Mouse (Mus musculus) embryonic facial prominence, embryonic 13.5 days (tissue): ENCODE data around the gene Scyl1. TPM values are rescaled to one million over a fixed set of nuclear protein-coding genes. Genes with fewer than 3 reads are reported as not detected.

Experiments
- ATAC-seq: fragments of 200-750 bp; cut with Nextera tagmentation; 2 replicates; pipeline ENCODE4 v1.8.0; 2017; ENCODE audit warnings: low read depth; ENCODE audit not compliant: insufficient number of reproducible peaks, insufficient read depth, low FRiP score, low TSS enrichment
- H3K27ac ChIP-seq: fragments of 300-500 bp; sonication (generic); 2 replicates; pipeline ENCODE4 v1.5.1; 2015; ENCODE audit warnings: moderate library complexity, mild to moderate bottlenecking, inconsistent platforms
- H3K27me3 ChIP-seq: fragments of 300-500 bp; sonication (generic); 2 replicates; pipeline ENCODE4 v1.6.1; 2015; ENCODE audit warnings: mild to moderate bottlenecking, inconsistent platforms
- H3K36me3 ChIP-seq: fragments of 300-500 bp; sonication (generic); 2 replicates; pipeline ENCODE4 v1.6.1; 2015; ENCODE audit warnings: mild to moderate bottlenecking, inconsistent platforms
- H3K4me1 ChIP-seq: fragments of 300-500 bp; sonication (generic); 2 replicates; pipeline ENCODE4 v1.6.1; 2015; ENCODE audit warnings: inconsistent platforms
- H3K4me2 ChIP-seq: fragments of 300-500 bp; sonication (generic); 2 replicates; pipeline ENCODE4 v1.6.1; 2015; ENCODE audit warnings: moderate library complexity, mild to moderate bottlenecking, inconsistent platforms
- H3K4me3 ChIP-seq: fragments of 300-500 bp; sonication (generic); 2 replicates; pipeline ENCODE4 v1.5.1; 2015; ENCODE audit warnings: mild to moderate bottlenecking, inconsistent platforms
- H3K9ac ChIP-seq: fragments of 300-500 bp; sonication (generic); 2 replicates; pipeline ENCODE4 v1.6.1; 2015; ENCODE audit warnings: mild to moderate bottlenecking, inconsistent platforms
- H3K9me3 ChIP-seq: fragments of 300-500 bp; sonication (generic); 2 replicates; pipeline ENCODE4 v1.6.1; 2016; ENCODE audit warnings: inconsistent platforms
- WGBS: fragments of 180-500 bp; shearing (Covaris S2); methylation state at CpG from one replicate; pipeline ENCODE4 v1.1.7; 2015; ENCODE audit warnings: mixed read lengths; 5-methylcytosine and 5-hydroxymethylcytosine counted together
- polyA plus RNA-seq: library from polyadenylated mRNA; unstranded; fragments of >200 nt; fragmentation: Nextera tagmentation; extraction: Ambion mirVana; gene quantifications from 2 replicates; pipeline ENCODE4 v1.2.1, GENCODE M21; 2015

The Scyl1 gene
- polyA plus RNA-seq, 1 experiment from 2014 or later = 75.3 TPM

GRCm38 (mm10) chr19:5782121-5782520 lies 10.9 kb upstream of the Scyl1 start:
- no peak overlapping the region for H3K4me2 ChIP-seq
- no peak for ATAC-seq
- peaks cover 6% of the 10 kb centered on the region for H3K4me1 ChIP-seq
- H3K9ac ChIP-seq = no peak overlapping the region
- no peak overlapping the region for H3K27ac ChIP-seq
- H3K4me3 ChIP-seq = no peak overlapping the region
- no peaks in the 10 kb centered on the region for H3K27me3 ChIP-seq
- H3K9me3 ChIP-seq = no peaks in the 10 kb centered on the region
- H3K36me3 ChIP-seq = no peaks in the 10 kb centered on the region
- WGBS = 87% methylated on average over 1 of the region's 1 CpGs

GRCm38 (mm10) chr19:5781532-5781931 lies 10.3 kb upstream of the Scyl1 start:
- no peaks in the 10 kb centered on the region for H3K27me3 ChIP-seq
- no peaks in the 10 kb centered on the region for H3K36me3 ChIP-seq
- H3K4me1 ChIP-seq = peaks cover 1% of the 10 kb centered on the region
- no peaks in the 10 kb centered on the region for H3K9me3 ChIP-seq
- ATAC-seq = no peak
- no peak overlapping the region for H3K27ac ChIP-seq
- no peak overlapping the region for H3K4me2 ChIP-seq
- H3K9ac ChIP-seq = no peak overlapping the region
- H3K4me3 ChIP-seq = no peak overlapping the region
- WGBS = 86% methylated on average over 6 of the region's 6 CpGs

GRCm38 (mm10) chr19:5780203-5780602 lies 9.0 kb upstream of the Scyl1 start:
- WGBS = 61% methylated on average over 7 of the region's 7 CpGs
- H3K9ac ChIP-seq = no peak overlapping the region
- ATAC-seq = no peak
- no peak overlapping the region for H3K4me2 ChIP-seq
- H3K27ac ChIP-seq = no peak overlapping the region
- H3K4me3 ChIP-seq = no peak overlapping the region
- H3K9me3 ChIP-seq = no peaks in the 10 kb centered on the region
- H3K27me3 ChIP-seq = no peaks in the 10 kb centered on the region
- H3K4me1 ChIP-seq = no peaks in the 10 kb centered on the region
- H3K36me3 ChIP-seq = no peaks in the 10 kb centered on the region

GRCm38 (mm10) chr19:5778312-5778711 lies 7.1 kb upstream of the Scyl1 start:
- H3K9ac ChIP-seq = 0 out of 2 replicates have a peak overlapping the region, but pooled peaks have one; percentile 32
- H3K4me1 ChIP-seq = no peaks in the 10 kb centered on the region
- no peaks in the 10 kb centered on the region for H3K36me3 ChIP-seq
- H3K27me3 ChIP-seq = no peaks in the 10 kb centered on the region
- no peak overlapping the region for H3K27ac ChIP-seq
- no peak overlapping the region for H3K4me2 ChIP-seq
- no peaks in the 10 kb centered on the region for H3K9me3 ChIP-seq
- ATAC-seq = no peak
- H3K4me3 ChIP-seq = no peak overlapping the region
- 49% methylated on average over 8 of the region's 8 CpGs for WGBS

- H3K9ac ChIP-seq = 0 out of 2 replicates have a peak overlapping the region, but pooled peaks have one; percentile 32
- H3K4me2 ChIP-seq = no peak overlapping the region
- ATAC-seq = 0 out of 2 replicates have a peak, but pooled peaks have one; percentile 26
- WGBS = 75% methylated on average over 9 of the region's 9 CpGs
- no peaks in the 10 kb centered on the region for H3K36me3 ChIP-seq
- no peaks in the 10 kb centered on the region for H3K4me1 ChIP-seq
- H3K27me3 ChIP-seq = no peaks in the 10 kb centered on the region
- no peaks in the 10 kb centered on the region for H3K9me3 ChIP-seq
- no peak overlapping the region for H3K27ac ChIP-seq
- H3K4me3 ChIP-seq = no peak overlapping the region
These were observed 6.3 kb upstream of the Scyl1 start for GRCm38 (mm10) chr19:5777387-5778032.

GRCm38 (mm10) chr19:5770311-5770710 lies 908 bp downstream of the Scyl1 start:
- no peak for ATAC-seq
- H3K4me3 ChIP-seq = peak overlapping the region; percentile 81
- peaks cover 48% of the 10 kb centered on the region for H3K36me3 ChIP-seq
- H3K4me1 ChIP-seq = peaks cover 13% of the 10 kb centered on the region
- 43% methylated on average over 9 of the region's 9 CpGs for WGBS
- no peaks in the 10 kb centered on the region for H3K27me3 ChIP-seq
- peak overlapping the region; percentile 78; the same call in 1 of the 2 replicates for H3K27ac ChIP-seq
- H3K9me3 ChIP-seq = no peaks in the 10 kb centered on the region
- H3K4me2 ChIP-seq = peak overlapping the region; percentile 91
- peak overlapping the region; percentile 92 for H3K9ac ChIP-seq

GRCm38 (mm10) chr19:5767271-5767670 lies 3.9 kb downstream of the Scyl1 start:
- ATAC-seq = no peak
- H3K9ac ChIP-seq = no peak overlapping the region
- H3K9me3 ChIP-seq = no peaks in the 10 kb centered on the region
- H3K4me1 ChIP-seq = peaks cover 13% of the 10 kb centered on the region
- no peak overlapping the region for H3K4me2 ChIP-seq
- H3K27me3 ChIP-seq = no peaks in the 10 kb centered on the region
- H3K36me3 ChIP-seq = peaks cover 75% of the 10 kb centered on the region
- H3K4me3 ChIP-seq = no peak overlapping the region
- no peak overlapping the region for H3K27ac ChIP-seq
- WGBS = 86% methylated on average over 4 of the region's 4 CpGs

- Histone ChIP-seq H3K4me1 (no peaks in the 10 kb centered on the region), H3K27me3 (peaks cover 8% of the 10 kb centered on the region), H3K9ac (no peak overlapping the region), H3K36me3 (peaks cover 97% of the 10 kb centered on the region), H3K4me3 (no peak overlapping the region), H3K4me2 (no peak overlapping the region), H3K27ac (no peak overlapping the region), H3K9me3 (no peaks in the 10 kb centered on the region)
- WGBS = 91% methylated on average over 6 of the region's 6 CpGs
- no peak for ATAC-seq
These were observed 8.1 kb downstream of the Scyl1 start for GRCm38 (mm10) chr19:5763163-5763562.

- H3K4me3 ChIP-seq = no peak overlapping the region
These were observed 12.3 kb downstream of the Scyl1 start for GRCm38 (mm10) chr19:5758878-5759403.

GRCm38 (mm10) chr19:5756991-5757636 lies 14.1 kb downstream of the Scyl1 start:
- Histone ChIP-seq H3K9me3 (no peaks in the 10 kb centered on the region), H3K4me3 (peak overlapping the region; percentile 22), H3K4me2 (peak overlapping the region; percentile 48), H3K27ac (no peak overlapping the region), H3K4me1 (peaks cover 14% of the 10 kb centered on the region), H3K9ac (peak overlapping the region; percentile 58), H3K27me3 (peaks cover 60% of the 10 kb centered on the region), H3K36me3 (peaks cover 81% of the 10 kb centered on the region)
- 18% methylated on average over 36 of the region's 36 CpGs for WGBS
- no peak for ATAC-seq

More at GRCm38 (mm10) chr19:5758878-5759403, 12.3 kb downstream of the Scyl1 start:
- Histone ChIP-seq H3K27me3 (peaks cover 47% of the 10 kb centered on the region), H3K9ac (no peak overlapping the region), H3K36me3 (peaks cover 86% of the 10 kb centered on the region), H3K4me1 (peaks cover 14% of the 10 kb centered on the region), H3K4me2 (no peak overlapping the region), H3K9me3 (no peaks in the 10 kb centered on the region), H3K27ac (no peak overlapping the region)
- no peak for ATAC-seq
- WGBS = 90% methylated on average over 14 of the region's 14 CpGs

GRCm38 (mm10) chr19:5756321-5756985 lies 14.8 kb downstream of the Scyl1 start:
- no peak overlapping the region for H3K27ac ChIP-seq
- no peaks in the 10 kb centered on the region for H3K9me3 ChIP-seq
- H3K9ac ChIP-seq = peak overlapping the region; percentile 58
- ATAC-seq = no peak
- H3K4me2 ChIP-seq = peak overlapping the region; percentile 48
- H3K36me3 ChIP-seq = peaks cover 75% of the 10 kb centered on the region
- H3K4me3 ChIP-seq = peak overlapping the region; percentile 22
- H3K27me3 ChIP-seq = peaks cover 67% of the 10 kb centered on the region
- WGBS = 13% methylated on average over 29 of the region's 29 CpGs
- peaks cover 20% of the 10 kb centered on the region for H3K4me1 ChIP-seq
